Mouse (Mus musculus) myocyte (in vitro differentiated cells): ENCODE data around the gene Cds1.

Source experiments
- CEBPB ChIP-seq: IDR thresholded peaks from 2 replicates; pipeline ENCODE4 v1.6.1; 2011; ENCODE audit warnings: mild to moderate bottlenecking, moderate library complexity; ENCODE audit not compliant: poor library complexity, insufficient read depth, severe bottlenecking
- E2F4 ChIP-seq: IDR thresholded peaks from one replicate; pipeline ENCODE4 v1.6.1; 2011; ENCODE audit warnings: mild to moderate bottlenecking, control low read depth, moderate library complexity; ENCODE audit not compliant: insufficient read depth
- MYOG ChIP-seq, 3 experiments: IDR thresholded peaks; one replicate each; pipeline ENCODE4 v1.6.1; 2011; ENCODE audit warnings: control low read depth in 2 of 3, low read depth in 2 of 3, mild to moderate bottlenecking in 2 of 3; ENCODE audit not compliant: insufficient read length in 2 of 3, control insufficient read depth in 1 of 3, insufficient read depth in 1 of 3
- POLR2A ChIP-seq: IDR thresholded peaks from one replicate; pipeline ENCODE4 v1.6.1; 2011; ENCODE audit warnings: low read depth, mild to moderate bottlenecking, control low read depth, moderate library complexity; ENCODE audit not compliant: insufficient read length
- REST ChIP-seq: IDR thresholded peaks from one replicate; pipeline ENCODE4 v1.6.1; 2011; ENCODE audit warnings: mild to moderate bottlenecking, control low read depth, moderate library complexity; ENCODE audit not compliant: insufficient read depth, insufficient read length
- SRF ChIP-seq: IDR thresholded peaks from one replicate; pipeline ENCODE4 v1.6.1; 2011; ENCODE audit warnings: low read depth; ENCODE audit not compliant: control insufficient read depth, insufficient read length
- USF1 ChIP-seq: IDR thresholded peaks from one replicate; pipeline ENCODE4 v1.6.1; 2011; ENCODE audit warnings: low read depth, mild to moderate bottlenecking, control low read depth, moderate library complexity

DNA sequence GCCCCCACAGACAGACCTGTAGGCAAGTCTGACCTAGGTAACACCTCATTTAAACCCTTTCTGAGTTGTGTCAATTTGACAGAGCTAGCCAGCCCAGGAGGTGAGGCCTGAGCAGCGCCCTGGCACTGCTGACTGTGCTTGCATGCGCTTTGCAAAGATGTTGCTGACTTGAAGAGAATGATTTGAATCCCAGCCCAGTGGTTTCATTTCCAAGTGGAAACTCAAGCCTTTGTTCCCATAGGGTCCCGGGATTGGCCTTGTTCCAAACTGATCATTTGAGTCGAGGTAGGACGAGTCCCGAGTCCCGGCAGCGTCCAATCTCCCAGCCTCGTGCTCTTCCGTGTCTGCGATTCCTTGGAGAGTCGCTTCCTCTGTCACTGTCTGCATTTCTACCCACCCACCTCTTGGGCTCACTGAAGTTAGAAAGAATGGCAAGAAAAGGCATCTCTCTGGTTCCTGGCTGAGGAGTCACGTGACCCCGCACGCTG lies 14.5 kb downstream of the Cds1 start:
- TF ChIP-seq POLR2A (no peak), CEBPB (no peak), MYOG (IDR thresholded peaks at IDR 0.05; ENCODE audit: control insufficient read depth in 1 of 3, insufficient read depth in 1 of 3, insufficient read length in 2 of 3, low read depth in 2 of 3) (no peak), USF1 (no peak), SRF (no peak), REST (no peak), E2F4 (no peak)
